Mouse (Mus musculus) heart, adult 18-20 months (tissue): ENCODE measurements around the gene Pip4k2a. TPM values are rescaled to one million over a fixed set of nuclear protein-coding genes. Genes with fewer than 3 reads are reported as not detected.

Experiments used
- total RNA-seq, 2 experiments: library from RNA; stranded (reverse); gene quantifications; 2 replicates each; pipeline ENCODE4 v1.2.3; 2021

Gene Pip4k2a
- total RNA-seq, 2 experiments from 2014 or later = 6.3 to 7.7 TPM

Other genes with a start within 250 kb of the Pip4k2a start
- gene 4930426L09Rik, start 217 bp upstream of the Pip4k2a start, total RNA-seq = not detected
- under 1 TPM in 1 of 2 experiments, not detected in 1; 0.18 TPM for gene Armc3, start 201.2 kb upstream of the Pip4k2a start, total RNA-seq